Mouse (Mus musculus) NIH3T3 (cell line): Measurements from ENCODE around the gene 9430097D07Rik.

Source experiments
- DNase-seq: peaks from one replicate; pipeline ENCODE4 v3.0.0-alpha.2; 2012; ENCODE audit warnings: low read depth

Gene 9430097D07Rik

DNA sequence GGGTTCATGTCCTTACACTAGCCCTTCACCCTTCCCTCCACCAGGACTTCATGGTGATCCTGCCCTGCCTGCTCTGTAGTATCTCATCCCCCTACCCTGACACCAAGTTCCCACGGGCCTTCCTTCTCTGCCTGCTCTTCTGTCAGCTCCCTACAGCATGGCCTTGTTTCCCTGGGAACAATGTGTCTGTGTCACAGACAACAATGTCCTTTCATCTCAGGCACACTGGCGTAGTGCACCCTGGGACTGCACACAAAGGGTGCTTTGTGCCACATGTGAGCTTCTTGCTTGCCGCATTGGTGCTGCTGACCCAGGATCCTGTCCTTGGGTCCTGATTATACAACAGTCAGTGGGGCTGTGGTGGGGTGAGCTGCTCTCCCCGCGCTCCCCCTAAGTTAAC is 15.9 kb downstream of the 9430097D07Rik start:
- no peak for DNase-seq

DNA sequence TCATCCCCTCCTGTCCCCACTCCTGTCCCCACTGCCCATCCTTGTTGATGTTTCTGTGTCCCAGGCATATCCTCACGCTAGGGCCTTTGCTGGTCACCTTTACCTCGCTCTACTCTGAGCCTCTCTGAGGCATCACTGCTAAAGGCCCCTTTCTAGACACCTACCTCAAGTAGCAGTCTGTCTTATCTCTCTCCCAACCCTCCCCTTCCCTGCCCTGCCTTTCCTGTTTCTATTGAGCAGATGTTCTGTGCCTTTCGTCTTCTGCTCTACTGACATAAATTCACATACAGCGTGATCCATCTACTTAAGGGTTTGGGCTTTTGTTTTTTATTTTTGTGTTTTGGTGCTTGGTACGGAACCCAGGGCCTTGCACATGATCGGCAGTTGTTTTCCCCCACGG is 19.5 kb downstream of the 9430097D07Rik start:
- DNase-seq: no peak

DNA sequence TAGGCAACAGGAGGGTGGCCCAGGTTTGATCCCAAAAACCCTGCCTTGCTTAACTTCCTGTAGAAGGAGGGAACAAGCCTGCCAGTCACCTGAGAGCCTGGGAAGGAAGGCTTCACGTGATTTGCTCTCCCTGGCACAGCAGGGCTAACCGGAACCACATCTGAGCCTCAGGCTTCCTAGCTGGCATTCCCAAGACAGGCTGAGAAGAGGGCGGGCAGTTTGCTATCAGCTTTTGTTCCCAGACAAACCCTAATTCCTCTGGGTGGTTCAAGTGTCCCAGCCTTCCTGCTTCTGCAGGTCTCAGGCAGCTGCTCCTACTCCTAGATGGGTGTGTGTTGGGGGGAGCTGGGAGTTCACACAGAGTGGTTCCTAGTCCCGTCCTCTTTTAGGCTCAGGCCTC is 20.0 kb downstream of the 9430097D07Rik start:
- peak; percentile 33 for DNase-seq

DNA sequence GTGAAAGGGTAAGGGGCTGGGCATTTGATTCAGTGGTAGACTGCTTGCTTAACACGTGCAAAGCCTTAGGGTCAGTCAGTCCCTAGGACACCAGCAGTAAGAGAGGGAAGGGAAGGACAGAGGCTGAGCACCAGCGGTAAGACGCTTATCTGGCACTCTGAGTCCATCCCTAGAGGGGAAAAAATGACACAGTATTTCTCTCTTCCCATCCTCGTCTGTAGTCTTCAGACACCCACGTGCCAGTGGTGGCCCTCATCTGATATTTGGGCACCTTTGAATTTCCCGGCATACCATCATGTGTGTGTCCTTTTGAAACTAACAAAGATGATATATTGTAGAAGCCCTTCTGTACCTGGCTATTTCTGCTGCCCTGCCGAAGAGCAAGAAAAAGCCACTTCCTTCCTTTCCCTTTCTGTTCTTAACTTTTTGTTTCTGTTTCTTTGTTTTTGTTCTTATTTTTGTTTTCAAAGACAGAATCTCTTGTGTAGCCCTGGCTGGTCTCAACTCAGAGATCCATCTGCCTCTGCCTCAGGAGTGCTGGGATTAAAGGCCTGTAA is 21.8 kb downstream of the 9430097D07Rik start:
- no peak for DNase-seq

- no peak for DNase-seq
These were observed 24.2 kb downstream of the 9430097D07Rik start for GRCm38 (mm10) chr2:32551236-32551635.

DNA sequence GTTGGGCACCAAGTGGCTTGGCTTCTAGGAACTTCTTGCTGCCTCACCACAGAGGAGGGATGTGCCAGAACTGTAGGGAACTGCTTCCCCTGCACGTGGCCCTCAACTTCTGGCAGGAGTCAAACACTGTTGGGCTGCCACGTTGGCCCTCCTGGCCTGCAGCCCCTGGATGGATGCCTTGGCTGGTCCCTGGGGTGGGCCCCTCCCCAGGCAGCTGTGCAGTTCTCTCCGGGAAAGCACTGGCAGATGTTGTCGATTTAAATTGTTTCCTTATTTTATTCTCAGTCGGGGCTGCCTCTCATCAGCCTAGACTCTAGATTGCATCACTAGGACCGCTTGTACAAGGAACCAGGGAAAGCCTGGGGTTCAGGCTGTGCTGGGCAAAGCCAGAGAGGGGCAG is 25.7 kb downstream of the 9430097D07Rik start:
- DNase-seq: peak; percentile 98

DNA sequence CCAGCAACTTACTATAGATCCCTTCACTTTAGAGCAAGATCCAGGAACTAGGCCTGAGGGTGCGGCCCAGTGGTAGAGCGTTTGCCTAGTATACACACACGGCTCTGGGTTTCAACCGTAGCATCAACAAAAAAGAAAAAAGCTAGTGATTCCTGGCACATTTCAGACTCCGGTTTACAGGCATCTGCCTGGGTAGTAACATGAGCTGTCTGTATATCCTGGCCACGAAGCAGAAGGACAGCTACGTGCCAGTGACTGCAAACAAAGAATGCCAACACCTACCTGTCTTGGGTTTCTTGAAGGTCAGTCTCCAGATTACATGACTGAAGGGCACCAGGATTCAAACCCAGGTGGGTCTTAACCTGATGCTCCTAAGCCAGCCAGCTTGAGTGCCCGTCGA is 26.3 kb downstream of the 9430097D07Rik start:
- DNase-seq: peak; percentile 53

DNA sequence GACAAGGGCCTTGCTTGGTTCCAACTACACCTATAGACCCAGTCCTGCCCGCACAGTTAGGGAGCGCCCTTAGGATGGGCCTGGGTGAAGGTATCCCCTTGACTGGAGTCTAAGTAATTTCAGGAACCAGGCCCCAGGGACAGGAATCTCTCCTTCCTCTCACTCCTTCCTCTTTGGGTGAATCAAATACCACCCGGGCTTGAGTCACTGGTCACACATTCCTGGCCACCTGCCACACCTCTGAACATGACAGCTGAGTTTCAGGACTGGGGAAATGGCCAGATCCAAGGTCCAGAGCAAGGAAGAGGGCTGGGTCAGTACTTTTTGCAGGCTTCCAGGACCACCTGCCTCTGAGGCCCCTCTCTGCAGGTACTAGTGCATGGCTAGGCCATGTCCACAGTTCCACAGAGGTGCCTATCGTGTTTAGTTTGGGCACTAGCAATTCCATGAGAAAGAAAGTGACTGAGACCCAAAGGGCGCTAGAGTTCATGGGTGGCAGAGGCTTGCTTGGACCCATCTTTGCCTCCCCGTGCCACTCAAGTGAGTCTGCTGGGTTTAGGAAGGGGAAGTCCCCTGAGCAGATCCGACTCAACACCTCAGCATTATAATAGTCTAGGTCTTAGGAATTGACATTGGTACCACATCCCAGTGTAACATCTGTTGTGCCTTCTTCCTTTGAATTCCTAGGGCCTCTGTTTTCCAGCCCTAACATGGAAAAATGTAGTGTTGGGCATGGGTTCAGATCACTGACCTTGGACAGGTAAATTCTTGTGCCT is 27.3 kb downstream of the 9430097D07Rik start:
- peak; percentile 59 for DNase-seq

GRCm38 (mm10) chr2:32547380-32547779 is 28.1 kb downstream of the 9430097D07Rik start:
- no peak for DNase-seq

GRCm38 (mm10) chr2:32546951-32547350 is 28.5 kb downstream of the 9430097D07Rik start:
- DNase-seq: no peak

GRCm38 (mm10) chr2:32543031-32543449 is 32.4 kb downstream of the 9430097D07Rik start:
- peak; percentile 34 for DNase-seq

DNA sequence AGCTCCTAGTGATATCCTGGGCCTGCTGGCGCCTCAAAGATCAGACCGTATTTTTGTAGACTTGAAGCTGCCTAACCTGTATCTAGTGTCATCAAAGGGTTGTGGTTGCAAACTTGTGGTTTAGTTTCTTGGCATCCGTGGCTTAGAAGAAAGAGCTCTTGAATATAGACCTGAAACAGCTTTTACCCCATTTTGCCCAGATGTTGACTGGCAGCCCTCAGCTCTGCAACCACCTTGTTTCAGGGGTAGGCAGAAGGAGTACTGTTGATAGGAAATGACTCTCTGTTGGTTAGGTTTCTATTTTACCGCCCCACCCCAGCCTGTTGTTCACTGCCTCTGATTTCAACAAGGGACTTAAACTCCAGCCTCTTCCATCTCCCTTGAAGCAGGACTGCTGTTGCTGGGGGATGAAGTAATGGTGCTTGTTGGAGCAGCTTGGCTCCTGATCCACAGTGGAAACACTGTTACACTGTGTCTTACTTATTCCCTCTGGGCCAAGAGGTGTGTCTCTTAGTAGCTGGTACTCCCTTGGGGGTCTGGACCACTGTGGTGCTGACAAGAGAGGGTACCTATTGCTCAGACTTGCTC is 33.4 kb downstream of the 9430097D07Rik start:
- DNase-seq: no peak

GRCm38 (mm10) chr2:32541333-32541908 is 34.1 kb downstream of the 9430097D07Rik start:
- DNase-seq: no peak

DNA sequence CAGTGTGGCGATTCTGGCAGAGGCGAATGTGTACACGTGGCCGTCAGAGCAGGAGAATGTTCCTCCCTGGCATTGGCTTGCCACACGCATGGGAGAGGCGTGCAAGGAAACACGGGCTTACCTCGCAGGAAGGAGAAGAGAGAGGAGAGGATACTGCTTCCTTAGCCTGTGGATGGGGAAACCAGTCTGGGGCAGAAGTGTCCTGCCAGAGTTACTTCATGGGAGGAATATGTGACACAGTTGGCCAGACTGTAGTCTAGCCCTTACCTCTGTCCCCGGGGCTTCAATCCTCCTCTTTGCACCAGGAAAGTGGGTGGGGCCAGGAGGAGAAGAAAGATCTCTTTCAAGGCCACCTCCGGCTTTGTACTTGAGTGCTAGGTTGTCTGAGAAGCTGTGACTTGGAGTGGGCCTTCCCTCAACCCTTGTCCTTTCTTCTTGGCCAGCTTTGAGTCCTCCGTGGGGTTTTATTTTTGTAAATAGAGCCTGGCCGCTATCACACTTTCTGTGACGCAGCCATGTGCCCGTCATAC is 36.0 kb downstream of the 9430097D07Rik start:
- no peak for DNase-seq

GRCm38 (mm10) chr2:32538461-32538860 is 37.0 kb downstream of the 9430097D07Rik start:
- no peak for DNase-seq

GRCm38 (mm10) chr2:32537941-32538340 is 37.5 kb downstream of the 9430097D07Rik start:
- no peak for DNase-seq

DNA sequence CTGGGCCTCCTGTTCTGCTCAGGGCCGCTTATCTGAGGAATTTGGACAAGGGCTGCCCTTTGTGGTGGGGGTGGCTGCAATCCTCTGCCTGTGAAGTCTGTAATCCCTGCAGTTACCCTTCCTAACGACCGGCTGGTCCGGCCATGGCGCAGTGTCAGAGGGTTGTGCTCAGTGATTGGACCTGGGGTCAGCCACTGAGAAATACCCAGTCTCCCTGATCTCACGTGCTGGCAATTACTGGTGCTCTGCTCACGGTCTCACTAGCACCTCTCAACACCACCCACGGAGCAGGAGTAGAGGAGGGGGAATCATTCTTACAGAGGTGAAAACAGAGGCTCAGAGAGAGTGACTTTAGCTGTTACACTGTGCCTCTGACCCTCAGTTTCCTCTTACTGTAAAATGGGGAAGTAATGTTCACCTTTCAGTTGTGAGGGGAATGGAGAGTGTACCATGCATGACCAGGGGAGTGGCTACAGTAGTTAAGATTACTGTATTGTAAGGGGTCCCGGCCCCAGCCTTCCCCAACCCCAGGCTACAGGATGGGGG is 38.1 kb downstream of the 9430097D07Rik start:
- no peak for DNase-seq

DNA sequence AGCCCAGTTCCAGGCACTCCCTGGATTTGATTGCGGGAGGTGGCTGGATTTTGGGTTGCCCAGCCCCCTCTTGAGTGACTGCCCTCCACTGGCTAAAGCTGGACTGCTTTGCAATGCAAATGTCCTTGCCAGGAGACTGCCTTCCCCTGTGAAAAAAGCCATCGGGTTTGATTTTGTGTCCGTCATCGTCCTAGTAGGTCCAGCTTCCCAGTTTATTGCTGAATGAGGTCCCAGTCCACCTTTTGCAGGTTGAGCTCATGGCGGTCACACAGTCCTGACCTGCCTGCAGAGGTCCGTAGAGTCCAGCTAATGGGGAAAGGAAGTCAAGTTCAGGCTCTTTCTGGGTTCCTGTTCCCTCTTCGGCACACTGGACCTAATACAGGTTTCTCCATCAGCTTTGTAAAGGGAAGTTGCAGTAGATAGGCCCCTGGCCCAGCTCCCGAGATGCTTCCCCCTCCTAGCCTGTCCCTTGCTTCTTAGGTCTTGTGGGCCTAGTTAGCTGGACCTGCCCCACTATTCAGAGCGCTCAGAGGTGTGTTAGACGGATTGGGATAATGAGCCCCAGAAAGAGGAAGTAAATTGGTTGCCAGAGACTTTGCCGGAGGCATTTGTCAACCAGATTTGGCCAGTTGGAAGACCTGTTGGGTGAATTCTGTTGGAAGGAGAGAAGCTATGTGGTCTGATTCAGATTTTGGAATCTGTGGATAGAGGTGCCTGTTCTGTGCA is 38.7 kb downstream of the 9430097D07Rik start:
- DNase-seq: peak; percentile 78

DNA sequence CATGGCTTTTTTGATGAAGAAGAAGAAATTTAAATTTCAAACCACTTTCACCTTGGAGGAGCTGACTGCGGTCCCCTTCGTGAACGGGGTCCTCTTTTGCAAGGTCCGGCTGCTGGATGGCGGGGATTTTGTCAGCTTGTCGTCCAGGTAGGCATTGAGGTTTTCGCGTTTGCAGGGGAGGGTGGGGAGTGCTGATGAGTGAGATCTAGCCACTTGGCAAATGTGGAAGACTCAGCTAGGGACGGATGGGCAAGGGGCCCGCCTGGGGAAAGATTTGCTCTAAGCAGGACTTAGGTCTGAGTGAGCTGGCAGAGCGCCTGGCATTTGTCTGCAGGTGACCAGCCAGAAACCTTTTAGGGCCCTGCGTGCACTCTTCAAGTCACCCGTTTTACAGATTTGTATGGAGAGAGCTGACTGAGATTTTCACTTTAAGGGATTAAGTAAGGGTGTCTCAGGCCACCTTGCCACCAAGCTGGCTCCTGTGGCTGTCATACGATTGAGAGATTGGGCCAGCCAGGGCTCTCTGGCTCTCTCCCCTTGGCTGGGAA is 39.3 kb downstream of the 9430097D07Rik start:
- peak; percentile 50 for DNase-seq

- peak; percentile 55 for DNase-seq
These were observed 39.9 kb downstream of the 9430097D07Rik start for GRCm38 (mm10) chr2:32535501-32535991.
